Mouse (Mus musculus) hindbrain, embryonic 13.5 days (tissue): ENCODE measurements around the gene Gm21936. TPM values are rescaled to one million over a fixed set of nuclear protein-coding genes. Genes with fewer than 3 reads are reported as not detected.
"Not testable (repeated sequence)": the region's sequence is repeated elsewhere in the genome, so short reads cannot be mapped to it uniquely, and the experiment has no call there.

Experiments
- ATAC-seq: fragments of 200-750 bp; cut with Nextera tagmentation; 2 replicates; pipeline ENCODE4 v1.8.0; 2017; ENCODE audit warnings: moderate TSS enrichment; ENCODE audit not compliant: low FRiP score
- H3K27ac ChIP-seq: fragments of 300-500 bp; sonication (generic); 2 replicates; pipeline ENCODE4 v1.5.1; 2015; ENCODE audit warnings: inconsistent platforms, mild to moderate bottlenecking, moderate library complexity
- H3K27me3 ChIP-seq: fragments of 300-500 bp; sonication (generic); 2 replicates; pipeline ENCODE4 v1.6.1; 2015; ENCODE audit warnings: mild to moderate bottlenecking, inconsistent platforms
- H3K36me3 ChIP-seq: fragments of 300-500 bp; sonication (generic); 2 replicates; pipeline ENCODE4 v1.6.1; 2015; ENCODE audit warnings: mild to moderate bottlenecking, inconsistent platforms
- H3K4me1 ChIP-seq: fragments of 300-500 bp; sonication (generic); replicated peaks from 2 replicates; pipeline ENCODE4 v1.6.1; 2015; ENCODE audit warnings: inconsistent platforms
- H3K4me2 ChIP-seq: fragments of 300-500 bp; sonication (generic); 2 replicates; pipeline ENCODE4 v1.6.1; 2015; ENCODE audit warnings: inconsistent platforms, mild to moderate bottlenecking, moderate library complexity
- H3K4me3 ChIP-seq: fragments of 300-500 bp; sonication (generic); 2 replicates; pipeline ENCODE4 v1.5.1; 2015; ENCODE audit warnings: mild to moderate bottlenecking, inconsistent platforms
- H3K9ac ChIP-seq: fragments of 300-500 bp; sonication (generic); 2 replicates; pipeline ENCODE4 v1.6.1; 2015; ENCODE audit warnings: mild to moderate bottlenecking, inconsistent platforms
- H3K9me3 ChIP-seq: fragments of 300-500 bp; sonication (generic); 2 replicates; pipeline ENCODE4 v1.6.1; 2016; ENCODE audit warnings: inconsistent platforms
- WGBS: fragments of 180-500 bp; shearing (Covaris S2); methylation state at CpG from one replicate; pipeline ENCODE4 v1.1.7; 2015; 5-methylcytosine and 5-hydroxymethylcytosine counted together
- polyA plus RNA-seq: library from polyadenylated mRNA; unstranded; fragments of >200 nt; fragmentation: Nextera tagmentation; extraction: Ambion mirVana; gene quantifications from 2 replicates; pipeline ENCODE4 v1.2.1, GENCODE M21; 2015

Gene Gm21936
- not detected in 2 replicates for polyA plus RNA-seq

- not testable (repeated sequence) for H3K9me3 ChIP-seq, H3K9ac ChIP-seq, H3K27me3 ChIP-seq, H3K4me2 ChIP-seq, H3K4me1 ChIP-seq, ATAC-seq, H3K27ac ChIP-seq, H3K36me3 ChIP-seq, H3K4me3 ChIP-seq
- 97% methylated on average over 1 of the region's 1 CpGs for WGBS
Observed at GRCm38 (mm10) chr12:87795212-87795611, at the start of gene Gm21936. Gm21936 (plus strand) TSS chr12:87795512.

GRCm38 (mm10) chr12:87775655-87776054, 19.7 kb upstream of the Gm21936 start, which contains the start of gene Gm21319:
Gm21319 (minus strand) TSS chr12:87775755.
- not testable (repeated sequence) for H3K27me3 ChIP-seq, H3K4me3 ChIP-seq, ATAC-seq, H3K4me1 ChIP-seq, H3K4me2 ChIP-seq, H3K9ac ChIP-seq, H3K27ac ChIP-seq, H3K36me3 ChIP-seq, H3K9me3 ChIP-seq
- WGBS = 84% methylated on average over 4 of the region's 4 CpGs

DNA sequence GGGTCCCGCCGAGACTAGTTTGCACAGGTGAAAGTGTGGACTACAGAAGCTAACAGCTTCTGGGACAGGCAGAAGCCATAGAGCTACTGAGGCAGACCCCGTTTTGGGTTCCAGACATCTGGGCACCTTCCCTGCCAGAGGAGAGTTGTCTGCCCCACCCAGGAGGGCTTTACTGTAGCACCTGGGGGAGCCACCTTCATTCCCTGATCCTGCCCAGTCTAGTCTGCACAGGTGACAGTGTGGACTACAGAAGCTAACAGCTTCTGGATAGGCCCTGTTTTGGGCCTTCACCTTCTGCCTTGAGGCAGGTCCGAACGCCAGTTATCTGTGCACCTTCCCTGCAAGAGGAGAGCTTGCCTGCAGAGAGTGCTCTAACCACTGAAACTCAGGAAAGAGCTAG, 2.7 kb downstream of the Gm21936 start:
- not testable (repeated sequence) for H3K9me3 ChIP-seq, H3K27me3 ChIP-seq, H3K27ac ChIP-seq, H3K4me2 ChIP-seq, H3K4me3 ChIP-seq, H3K9ac ChIP-seq, H3K4me1 ChIP-seq, H3K36me3 ChIP-seq, ATAC-seq
- 94% methylated on average over 5 of the region's 5 CpGs for WGBS

DNA sequence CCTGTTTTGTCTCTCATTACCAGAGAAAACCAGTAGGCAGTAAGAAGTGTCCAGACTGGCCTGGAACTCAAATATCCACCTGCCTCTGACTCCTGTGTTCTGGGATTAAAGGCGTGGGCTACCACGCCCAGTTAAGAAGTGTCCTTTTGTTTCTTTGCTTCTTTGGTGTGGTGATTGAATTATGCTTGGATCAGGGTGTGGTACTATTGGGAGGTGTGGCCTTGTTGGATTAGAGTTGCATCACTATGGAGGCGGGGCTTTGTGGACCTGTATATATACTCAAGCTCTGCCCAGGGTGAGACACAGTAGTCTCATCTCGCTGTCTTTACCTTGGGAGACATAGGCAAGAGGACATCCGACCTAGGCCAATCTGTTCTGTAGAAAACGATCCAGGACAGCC, 21.0 kb downstream of the Gm21936 start, which contains the start of gene BB287469:
TSS of gene BB287469 (plus strand) at position 301 of the 400 bp plus-strand sequence.
- 89% methylated on average over 6 of the region's 6 CpGs for WGBS
- H3K4me1 ChIP-seq, H3K9ac ChIP-seq, ATAC-seq, H3K36me3 ChIP-seq, H3K9me3 ChIP-seq, H3K27ac ChIP-seq, H3K27me3 ChIP-seq, H3K4me3 ChIP-seq, H3K4me2 ChIP-seq: not testable (repeated sequence)

- H3K9ac ChIP-seq, H3K27me3 ChIP-seq, ATAC-seq, H3K4me1 ChIP-seq, H3K4me2 ChIP-seq, H3K36me3 ChIP-seq, H3K4me3 ChIP-seq, H3K27ac ChIP-seq, H3K9me3 ChIP-seq: not testable (repeated sequence)
- 93% methylated on average over 2 of the region's 2 CpGs for WGBS
Observed at GRCm38 (mm10) chr12:87842239-87842638, 46.9 kb downstream of the Gm21936 start, which contains the start of gene Gm2001. Gm2001 (minus strand) TSS chr12:87842339.

Other genes with a start within 250 kb of the Gm21936 start
- gene Oog1, start 192.8 kb upstream of the Gm21936 start, polyA plus RNA-seq = not detected in 2 replicates
- gene Gm4027, start 176.6 kb upstream of the Gm21936 start, polyA plus RNA-seq = not detected in 2 replicates
- gene Gm16381, start 150.9 kb upstream of the Gm21936 start, polyA plus RNA-seq = not detected in 2 replicates
- gene Gm21319, start 19.8 kb upstream of the Gm21936 start, polyA plus RNA-seq = not detected in 2 replicates
- gene BB287469, start 21.1 kb downstream of the Gm21936 start, polyA plus RNA-seq = not detected in 2 replicates
- not detected in 2 replicates for gene Gm2001, start 46.8 kb downstream of the Gm21936 start, polyA plus RNA-seq
- gene Gm2016, start 78.6 kb downstream of the Gm21936 start, polyA plus RNA-seq = not detected in 2 replicates
- not detected in 2 replicates for gene Gm2022, start 99.9 kb downstream of the Gm21936 start, polyA plus RNA-seq
- not detected in 2 replicates for gene Gm2035, start 124.3 kb downstream of the Gm21936 start, polyA plus RNA-seq
- not detected in 2 replicates for gene Gm2042, start 158.6 kb downstream of the Gm21936 start, polyA plus RNA-seq
- gene Gm2075, start 216.3 kb downstream of the Gm21936 start, polyA plus RNA-seq = not detected in 2 replicates
- gene Gm6803, start 223.3 kb downstream of the Gm21936 start, polyA plus RNA-seq = not detected in 2 replicates
- gene Gm2056, start 231.5 kb downstream of the Gm21936 start, polyA plus RNA-seq = not detected in 2 replicates